Mouse (Mus musculus) kidney, embryonic 16.5 days (tissue): ENCODE results near the gene Anln. TPM values are rescaled to one million over a fixed set of nuclear protein-coding genes. Genes with fewer than 3 reads are reported as not detected.
"Not testable (repeated sequence)": the region's sequence is repeated elsewhere in the genome, so short reads cannot be mapped to it uniquely, and the experiment has no call there.

Source experiments
- ATAC-seq: fragments of 200-750 bp; cut with Nextera tagmentation; 2 replicates; pipeline ENCODE4 v1.8.0; 2017; ENCODE audit warnings: moderate TSS enrichment; ENCODE audit not compliant: low FRiP score, low TSS enrichment
- H3K27ac ChIP-seq: fragments of 300-500 bp; sonication (generic); 2 replicates; pipeline ENCODE4 v1.5.1; 2014; ENCODE audit warnings: low read length
- H3K27me3 ChIP-seq: fragments of 300-500 bp; sonication (generic); 2 replicates; pipeline ENCODE4 v1.6.1; 2014; ENCODE audit warnings: low read length, control low read depth, mixed read lengths; ENCODE audit not compliant: insufficient read depth
- H3K36me3 ChIP-seq: fragments of 300-500 bp; sonication (generic); 2 replicates; pipeline ENCODE4 v1.6.1; 2014; ENCODE audit warnings: low read length, control low read depth, mixed read lengths; ENCODE audit not compliant: insufficient read depth
- H3K4me1 ChIP-seq: fragments of 300-500 bp; sonication (generic); 2 replicates; pipeline ENCODE4 v1.6.1; 2014; ENCODE audit warnings: low read length, control low read depth, mixed read lengths; ENCODE audit not compliant: insufficient read depth
- H3K4me2 ChIP-seq: fragments of 300-500 bp; sonication (generic); replicated peaks from 2 replicates; pipeline ENCODE4 v1.6.1; 2014; ENCODE audit warnings: low read depth, low read length
- H3K4me3 ChIP-seq: fragments of 300-500 bp; sonication (generic); 2 replicates; pipeline ENCODE4 v1.5.1; 2014; ENCODE audit warnings: mild to moderate bottlenecking, low read length
- H3K9ac ChIP-seq: fragments of 300-500 bp; sonication (generic); replicated peaks from 2 replicates; pipeline ENCODE4 v1.6.1; 2014; ENCODE audit warnings: low read length
- H3K9me3 ChIP-seq: fragments of 300-500 bp; sonication (generic); 2 replicates; pipeline ENCODE4 v1.6.1; 2016; ENCODE audit warnings: low read length, control low read depth
- WGBS: fragments of 180-500 bp; shearing (Covaris S2); extraction: QIAGEN DNeasy Blood & Tissue Kit; methylation state at CpG from one replicate; pipeline ENCODE4 v1.1.7; 2014; 5-methylcytosine and 5-hydroxymethylcytosine counted together
- polyA plus RNA-seq: library from polyadenylated mRNA; unstranded; fragments of >200 nt; fragmentation: Nextera tagmentation; extraction: Ambion mirVana; gene quantifications from 2 replicates; pipeline ENCODE4 v1.2.1, GENCODE M21; 2015

The Anln gene
- polyA plus RNA-seq, 1 experiment from 2014 or later = 45.9 TPM

DNA sequence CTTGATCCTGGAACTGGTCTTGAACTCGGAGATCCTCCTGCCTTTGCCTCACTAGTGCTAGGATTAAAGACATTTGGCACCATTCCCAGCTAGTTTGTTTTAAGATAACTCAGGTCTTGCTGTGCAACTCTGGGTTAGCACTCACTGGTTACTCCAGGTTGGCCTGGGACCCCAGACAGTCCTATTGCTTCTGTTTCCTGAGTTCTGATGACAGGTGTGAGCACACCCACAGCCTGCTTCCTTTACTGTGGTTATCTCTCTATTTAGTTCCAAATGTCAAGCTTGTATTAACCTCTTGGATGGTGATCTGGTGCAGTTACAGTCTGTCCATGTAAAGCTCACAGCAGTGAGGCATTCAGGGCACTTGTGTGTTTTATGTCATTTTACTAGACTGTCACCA is 34.5 kb upstream of the Anln start:
- H3K27ac ChIP-seq = no peak overlapping the region
- no peaks in the 10 kb centered on the region for H3K9me3 ChIP-seq
- H3K4me1 ChIP-seq = peaks cover 3% of the 10 kb centered on the region; the same call in 1 of the 2 replicates
- no peak overlapping the region for H3K9ac ChIP-seq
- ATAC-seq = no peak
- H3K4me2 ChIP-seq = no peak overlapping the region
- no peak overlapping the region for H3K4me3 ChIP-seq
- 52% methylated on average over 1 of the region's 1 CpGs for WGBS
- no peaks in the 10 kb centered on the region for H3K27me3 ChIP-seq
- no peaks in the 10 kb centered on the region for H3K36me3 ChIP-seq

DNA sequence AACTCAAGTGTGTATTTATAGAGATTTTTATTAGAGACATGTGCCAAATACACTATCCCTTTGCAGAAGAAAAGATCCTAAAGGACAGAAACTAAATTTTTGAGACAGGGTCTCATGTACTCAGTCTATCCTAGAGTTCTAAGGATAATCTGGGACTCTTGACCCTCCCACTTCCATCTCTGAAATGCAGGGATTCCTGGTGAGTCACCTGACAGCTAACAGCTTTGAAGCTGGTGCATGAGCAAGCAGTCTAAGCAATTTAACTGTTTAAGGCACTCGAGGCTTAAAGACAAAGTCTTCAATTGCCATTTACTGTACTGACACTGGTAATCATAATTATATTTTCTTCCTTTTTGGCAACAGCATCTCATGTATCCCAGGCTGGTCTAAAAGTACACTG is 33.6 kb upstream of the Anln start:
- no peaks in the 10 kb centered on the region for H3K9me3 ChIP-seq
- H3K27me3 ChIP-seq = no peaks in the 10 kb centered on the region
- H3K36me3 ChIP-seq = no peaks in the 10 kb centered on the region
- WGBS = 51% methylated on average over 1 of the region's 1 CpGs
- H3K4me1 ChIP-seq = 0 out of 2 replicates have a peak, but pooled peaks cover under 1% of the 10 kb centered on the region
- no peak overlapping the region for H3K9ac ChIP-seq
- no peak for ATAC-seq
- no peak overlapping the region for H3K4me2 ChIP-seq
- no peak overlapping the region for H3K4me3 ChIP-seq
- no peak overlapping the region for H3K27ac ChIP-seq

DNA sequence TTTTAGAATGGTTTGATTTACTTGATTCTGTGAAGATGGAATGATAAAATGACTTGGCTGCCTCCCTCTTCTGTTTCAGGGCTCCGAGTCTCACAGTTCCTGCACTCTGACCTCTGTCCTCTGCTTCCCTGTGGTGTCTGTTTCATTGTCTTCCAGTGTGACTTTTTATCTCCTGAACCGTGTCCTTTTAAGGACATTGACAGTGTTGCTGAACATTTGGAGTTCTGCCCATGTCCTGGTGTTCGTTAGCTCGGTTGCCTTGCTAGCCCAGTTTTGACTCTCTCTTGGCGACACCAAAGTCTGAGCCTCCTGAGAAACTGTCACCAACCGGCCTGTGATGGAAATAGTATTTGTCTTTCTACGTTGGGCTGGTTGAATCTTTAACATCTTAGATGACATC is 31.5 kb upstream of the Anln start:
- no peak overlapping the region for H3K9ac ChIP-seq
- no peaks in the 10 kb centered on the region for H3K36me3 ChIP-seq
- no peaks in the 10 kb centered on the region for H3K9me3 ChIP-seq
- H3K4me1 ChIP-seq = 0 out of 2 replicates have a peak, but pooled peaks cover 6% of the 10 kb centered on the region
- 37% methylated on average over 7 of the region's 7 CpGs for WGBS
- no peak overlapping the region for H3K27ac ChIP-seq
- no peak overlapping the region for H3K4me2 ChIP-seq
- no peak overlapping the region for H3K4me3 ChIP-seq
- ATAC-seq = no peak
- H3K27me3 ChIP-seq = no peaks in the 10 kb centered on the region

DNA sequence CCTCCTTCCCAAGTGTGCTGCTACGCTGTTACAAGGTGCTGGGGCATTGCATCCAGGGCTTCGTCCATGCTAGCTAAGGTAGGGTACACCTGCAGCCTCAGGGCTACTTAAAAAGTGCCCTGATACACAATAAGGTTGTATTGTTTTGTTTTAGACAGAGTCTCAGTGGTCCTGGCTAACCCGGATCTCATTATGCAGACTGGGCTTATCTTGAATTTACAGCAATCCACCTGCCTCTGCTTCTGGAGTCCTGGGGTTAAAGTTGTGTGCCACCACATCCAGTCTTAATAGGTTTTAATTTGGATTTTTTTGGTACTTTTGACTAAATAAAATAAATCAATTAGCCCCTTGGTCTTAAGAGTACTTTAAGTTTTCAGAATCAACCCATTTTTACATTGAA is 30.9 kb upstream of the Anln start:
- Histone ChIP-seq H3K9me3 (no peaks in the 10 kb centered on the region), H3K27me3 (no peaks in the 10 kb centered on the region), H3K9ac (no peak overlapping the region), H3K36me3 (no peaks in the 10 kb centered on the region), H3K4me1 (0 out of 2 replicates have a peak, but pooled peaks cover 6% of the 10 kb centered on the region), H3K4me2 (no peak overlapping the region), H3K27ac (no peak overlapping the region), H3K4me3 (no peak overlapping the region)
- ATAC-seq = no peak
- 82% methylated on average over 3 of the region's 3 CpGs for WGBS

DNA sequence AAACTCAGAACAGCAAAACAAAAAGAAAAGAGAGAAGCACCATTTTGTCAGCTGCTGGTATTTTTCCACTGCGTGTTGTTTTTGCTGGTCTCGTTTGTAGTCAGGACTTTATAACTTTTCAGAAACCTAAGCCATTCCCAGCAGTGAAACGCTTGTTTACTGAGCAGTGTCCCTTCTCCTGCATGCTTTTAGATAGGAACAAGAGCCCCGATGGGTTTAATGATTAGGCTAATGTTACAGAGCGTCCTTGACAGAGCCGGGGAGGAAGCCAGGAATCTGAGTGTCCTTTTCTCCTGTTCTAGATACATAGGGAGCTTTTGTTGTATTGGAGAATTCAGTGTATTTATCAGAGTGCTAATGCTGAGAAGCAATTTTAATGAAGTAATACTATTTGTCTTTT is 28.6 kb upstream of the Anln start:
- H3K36me3 ChIP-seq = no peaks in the 10 kb centered on the region
- 0 out of 2 replicates have a peak, but pooled peaks cover 6% of the 10 kb centered on the region for H3K4me1 ChIP-seq
- no peak for ATAC-seq
- WGBS = 28% methylated on average over 6 of the region's 6 CpGs
- no peaks in the 10 kb centered on the region for H3K9me3 ChIP-seq
- no peak overlapping the region for H3K4me2 ChIP-seq
- no peak overlapping the region for H3K9ac ChIP-seq
- no peak overlapping the region for H3K4me3 ChIP-seq
- H3K27me3 ChIP-seq = no peaks in the 10 kb centered on the region
- no peak overlapping the region for H3K27ac ChIP-seq

DNA sequence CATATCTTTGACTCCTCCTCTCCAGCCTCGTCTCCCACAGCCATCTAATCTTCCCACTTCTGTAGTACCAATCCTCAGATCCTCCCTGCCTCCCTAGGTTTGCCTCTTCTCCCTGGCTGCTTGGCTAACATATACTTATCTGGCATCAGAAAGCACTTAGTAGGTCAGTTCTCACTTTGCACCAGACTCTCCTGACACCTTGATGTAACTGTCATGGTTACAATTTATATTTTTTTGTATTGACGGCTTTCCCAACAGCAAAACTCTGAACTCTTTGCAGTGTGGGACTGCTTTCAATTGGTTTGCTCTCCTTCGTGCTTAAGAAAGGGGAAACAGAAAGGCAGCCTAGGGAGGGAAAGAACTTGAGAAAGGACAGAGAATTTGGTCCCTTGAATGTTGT is 27.2 kb upstream of the Anln start:
- Histone ChIP-seq H3K36me3 (no peaks in the 10 kb centered on the region), H3K9ac (no peak overlapping the region), H3K27me3 (no peaks in the 10 kb centered on the region), H3K4me2 (no peak overlapping the region), H3K27ac (no peak overlapping the region), H3K4me3 (no peak overlapping the region), H3K4me1 (peaks cover 6% of the 10 kb centered on the region; the same call in 1 of the 2 replicates), H3K9me3 (no peaks in the 10 kb centered on the region)
- 76% methylated on average over 3 of the region's 3 CpGs for WGBS
- ATAC-seq = no peak

DNA sequence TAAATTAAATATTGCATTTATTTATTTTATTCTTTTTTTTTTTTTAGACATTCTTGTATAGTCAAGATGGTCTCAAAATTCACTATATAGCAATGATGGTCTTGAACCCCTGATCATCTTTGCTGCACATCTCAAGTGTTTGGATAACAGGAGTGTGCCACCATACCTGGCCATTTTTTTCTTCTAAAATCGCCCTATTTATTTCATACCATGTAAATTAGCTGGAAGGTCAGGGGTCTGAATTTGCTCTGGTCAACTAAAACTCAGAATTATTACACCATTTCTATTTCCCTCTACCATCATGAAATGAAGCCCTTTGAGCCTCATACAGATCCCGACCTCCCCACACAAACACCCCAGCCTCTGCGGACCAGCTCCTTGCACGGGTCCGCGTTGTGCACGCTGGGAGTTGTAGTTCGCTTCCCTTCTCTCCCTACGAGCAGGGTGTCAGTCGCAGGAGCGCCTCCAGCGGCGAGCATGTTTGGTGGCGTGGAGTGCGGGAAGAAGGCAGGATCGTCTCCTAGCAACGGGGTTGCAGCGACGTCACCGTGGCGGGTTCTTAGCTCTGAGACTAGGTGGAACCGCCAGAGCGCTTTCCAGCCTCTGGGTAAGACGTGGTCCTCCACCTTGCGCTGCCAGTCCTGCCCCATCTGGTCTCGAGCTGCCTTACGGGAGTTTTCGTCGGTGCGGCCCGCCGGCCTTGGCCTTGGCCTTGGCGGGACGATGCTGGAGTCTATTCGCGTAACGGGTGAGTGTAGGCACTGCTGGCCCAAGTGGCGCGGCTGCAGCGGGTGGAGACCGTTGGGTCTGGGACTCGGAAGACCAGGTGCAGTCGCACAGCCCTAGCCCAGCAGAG is 22.2 kb upstream of the Anln start, which contains the start of gene 9530077C05Rik:
TSS of gene 9530077C05Rik (plus strand) at position 512 of the 856 bp plus-strand sequence.
- H3K9ac ChIP-seq = peak within 1 kb of the TSS; percentile 60
- peak within 1 kb of the TSS; percentile 76 for H3K4me2 ChIP-seq
- no peaks in the 10 kb centered on the region for H3K9me3 ChIP-seq
- under 1% methylated on average over 43 of the region's 43 CpGs for WGBS
- H3K36me3 ChIP-seq = no peaks in the 10 kb centered on the region
- H3K4me1 ChIP-seq = no peaks in the 10 kb centered on the region; the same call in 1 of the 2 replicates
- H3K27ac ChIP-seq = no peak within 1 kb of the TSS
- no peaks in the 10 kb centered on the region for H3K27me3 ChIP-seq
- H3K4me3 ChIP-seq = peak within 1 kb of the TSS; percentile 51
- peak; percentile 98 for ATAC-seq

DNA sequence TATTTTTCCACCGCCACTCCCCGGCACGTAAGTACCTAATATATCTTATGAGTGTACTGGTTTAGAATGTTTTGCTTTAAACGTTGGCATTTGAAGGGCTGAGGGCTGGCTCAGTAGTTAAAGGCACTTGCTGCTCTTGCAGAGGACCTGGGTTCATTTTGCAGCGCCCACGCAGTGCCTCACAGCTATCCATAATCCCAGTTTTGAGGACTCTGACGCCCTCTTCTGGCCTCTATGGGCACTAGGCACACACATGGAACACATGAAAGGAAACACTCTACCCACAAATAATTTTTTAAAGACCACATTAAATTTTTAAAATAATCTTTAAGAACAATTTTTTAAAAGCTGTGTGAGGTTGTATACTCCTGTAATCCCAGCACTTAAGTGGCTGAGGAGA is 20.5 kb upstream of the Anln start:
- H3K27me3 ChIP-seq = no peaks in the 10 kb centered on the region
- H3K4me1 ChIP-seq = no peaks in the 10 kb centered on the region; the same call in 1 of the 2 replicates
- no peaks in the 10 kb centered on the region for H3K9me3 ChIP-seq
- ATAC-seq = no peak
- no peak overlapping the region for H3K4me2 ChIP-seq
- no peak overlapping the region for H3K4me3 ChIP-seq
- no peak overlapping the region for H3K27ac ChIP-seq
- WGBS = 70% methylated on average over 7 of the region's 7 CpGs
- no peaks in the 10 kb centered on the region for H3K36me3 ChIP-seq
- H3K9ac ChIP-seq = no peak overlapping the region

DNA sequence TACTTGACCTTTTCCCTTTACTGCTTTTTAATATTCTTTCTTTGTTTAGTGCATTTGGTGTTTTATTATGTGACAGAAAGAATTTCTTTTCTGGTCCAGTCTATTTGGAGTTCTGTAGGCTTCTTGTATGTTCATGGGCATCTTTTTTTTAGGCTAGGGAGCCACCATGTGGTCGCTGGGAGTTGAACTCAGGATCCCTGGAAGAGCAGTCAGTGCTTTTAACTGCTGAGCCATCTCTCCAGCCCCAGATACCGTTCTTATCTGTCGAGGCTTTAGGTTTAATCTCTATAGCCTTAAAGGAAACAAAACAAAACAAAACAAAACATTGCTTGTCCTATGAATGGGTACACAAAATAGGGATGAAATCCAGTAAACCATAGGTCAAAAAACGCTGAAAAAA is 19.4 kb upstream of the Anln start:
- WGBS = 21% methylated on average over 4 of the region's 4 CpGs
- not testable (repeated sequence) for H3K4me2 ChIP-seq, H3K36me3 ChIP-seq

DNA sequence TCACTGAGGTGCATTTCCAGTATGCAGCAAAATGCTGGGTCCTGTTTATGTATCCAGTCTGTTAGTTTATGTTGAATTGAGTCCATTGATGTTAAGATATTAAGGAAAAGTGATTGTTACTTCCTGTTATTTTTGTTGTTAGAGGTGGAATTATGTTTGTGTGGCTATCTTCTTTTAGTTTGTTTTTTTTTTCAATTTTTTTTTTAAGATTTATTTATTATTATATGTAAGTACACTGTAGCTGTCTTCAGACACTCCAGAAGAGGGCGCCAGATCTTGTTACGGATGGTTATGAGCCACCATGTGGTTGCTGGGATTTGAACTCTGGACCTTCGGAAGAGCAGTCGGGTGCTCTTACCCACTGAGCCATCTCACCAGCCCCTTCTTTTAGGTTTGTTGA is 18.6 kb upstream of the Anln start:
- not testable (repeated sequence) for H3K4me2 ChIP-seq, H3K27me3 ChIP-seq, H3K36me3 ChIP-seq, H3K27ac ChIP-seq, H3K9me3 ChIP-seq, H3K4me1 ChIP-seq, H3K4me3 ChIP-seq, H3K9ac ChIP-seq, ATAC-seq
- WGBS = 81% methylated on average over 3 of the region's 4 CpGs

More for the DNA sequence above, 19.4 kb upstream of the Anln start:
- not testable (repeated sequence) for H3K4me1 ChIP-seq, ATAC-seq, H3K9me3 ChIP-seq, H3K4me3 ChIP-seq, H3K27me3 ChIP-seq, H3K9ac ChIP-seq, H3K27ac ChIP-seq
